Mouse (Mus musculus): ENCODE measurements at regions not wholly inside any gene's neighbourhood (a gene's known extent, or its start where the extent isn't known, plus 50 kb on each side); places are given as distances from the start of the nearest gene placed in this dataset.

DNA sequence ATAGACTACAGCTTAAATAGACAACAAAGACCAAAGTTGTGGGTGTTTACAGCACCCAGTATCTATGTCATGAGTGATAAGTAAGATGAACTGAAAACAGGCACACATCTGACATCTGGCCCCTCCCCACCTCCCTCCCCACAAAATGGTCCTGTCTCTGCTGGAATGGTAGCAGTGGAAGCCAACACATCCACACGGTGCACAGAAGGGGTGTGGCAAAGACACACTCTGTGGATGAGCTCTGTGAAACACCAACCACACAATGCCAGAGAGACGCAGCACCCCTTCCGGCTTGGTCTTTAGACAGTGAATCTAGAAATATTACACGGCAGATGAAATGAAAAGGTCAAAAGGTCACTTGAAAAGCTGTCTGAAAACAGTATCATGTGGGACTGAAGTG is 85.6 kb downstream of the Fgf18 start:
- no peak overlapping the region for H3K9ac ChIP-seq
- WGBS, result 73% methylated on average over 4 of the region's 4 CpGs
- no peak overlapping the region for H3K4me2 ChIP-seq
- no peaks in the 10 kb centered on the region for H3K4me1 ChIP-seq (replicated peaks)
- no peak overlapping the region for H3K4me3 ChIP-seq
- H3K36me3 ChIP-seq, result no peaks in the 10 kb centered on the region
- H3K27me3 ChIP-seq, result 0 out of 2 replicates have a peak, but pooled peaks cover 9% of the 10 kb centered on the region
- H3K27ac ChIP-seq, result no peak overlapping the region
- H3K9me3 ChIP-seq (replicated peaks), result no peaks in the 10 kb centered on the region
- ATAC-seq (replicated peaks; ENCODE audit: insufficient number of reproducible peaks, insufficient read depth, low FRiP score, low read depth), result no peak

- 65% methylated on average over 3 of the region's 3 CpGs for WGBS
- no peak for ATAC-seq (replicated peaks; ENCODE audit: insufficient number of reproducible peaks, insufficient read depth, low FRiP score, low read depth)
- H3K4me3 ChIP-seq, result no peak overlapping the region
Observed at GRCm38 (mm10) chr11:33060352-33060751, 86.8 kb downstream of the Fgf18 start.

DNA sequence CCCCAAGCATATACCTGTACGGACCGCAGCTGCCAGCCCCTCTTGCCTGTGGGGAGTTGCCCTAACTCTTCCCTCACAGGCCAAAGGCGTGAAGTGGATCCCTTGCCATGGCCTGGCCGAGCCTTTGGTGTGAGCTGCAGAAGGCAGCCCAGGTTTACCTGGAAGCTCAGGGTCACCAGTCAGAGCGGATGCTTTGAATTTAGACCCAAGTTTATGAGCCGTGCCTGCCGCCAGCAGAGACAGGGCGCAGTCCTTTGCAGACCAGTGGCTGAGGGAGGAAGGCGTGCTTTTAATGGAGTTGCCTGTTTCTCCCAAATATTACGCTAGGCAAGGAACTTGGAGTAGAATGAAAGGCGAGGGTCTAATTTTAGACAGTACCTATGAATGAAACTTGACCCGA is 97.0 kb downstream of the Fgf18 start:
- Histone ChIP-seq H3K4me1 (replicated peaks) (no peaks in the 10 kb centered on the region), H3K4me2 (no peak overlapping the region), H3K27ac (no peak overlapping the region), H3K36me3 (no peaks in the 10 kb centered on the region), H3K27me3 (0 out of 2 replicates have a peak, but pooled peaks cover 3% of the 10 kb centered on the region), H3K9me3 (replicated peaks) (no peaks in the 10 kb centered on the region), H3K4me3 (no peak overlapping the region), H3K9ac (no peak overlapping the region)
- no peak for ATAC-seq (replicated peaks; ENCODE audit: insufficient number of reproducible peaks, insufficient read depth, low FRiP score, low read depth)
- 62% methylated on average over 12 of the region's 12 CpGs for WGBS

More at GRCm38 (mm10) chr11:33060352-33060751, 86.8 kb downstream of the Fgf18 start:
- Histone ChIP-seq H3K4me2 (no peak overlapping the region), H3K9me3 (replicated peaks) (no peaks in the 10 kb centered on the region), H3K4me1 (replicated peaks) (no peaks in the 10 kb centered on the region), H3K9ac (no peak overlapping the region), H3K27ac (no peak overlapping the region), H3K36me3 (no peaks in the 10 kb centered on the region), H3K27me3 (0 out of 2 replicates have a peak, but pooled peaks cover 9% of the 10 kb centered on the region)

DNA sequence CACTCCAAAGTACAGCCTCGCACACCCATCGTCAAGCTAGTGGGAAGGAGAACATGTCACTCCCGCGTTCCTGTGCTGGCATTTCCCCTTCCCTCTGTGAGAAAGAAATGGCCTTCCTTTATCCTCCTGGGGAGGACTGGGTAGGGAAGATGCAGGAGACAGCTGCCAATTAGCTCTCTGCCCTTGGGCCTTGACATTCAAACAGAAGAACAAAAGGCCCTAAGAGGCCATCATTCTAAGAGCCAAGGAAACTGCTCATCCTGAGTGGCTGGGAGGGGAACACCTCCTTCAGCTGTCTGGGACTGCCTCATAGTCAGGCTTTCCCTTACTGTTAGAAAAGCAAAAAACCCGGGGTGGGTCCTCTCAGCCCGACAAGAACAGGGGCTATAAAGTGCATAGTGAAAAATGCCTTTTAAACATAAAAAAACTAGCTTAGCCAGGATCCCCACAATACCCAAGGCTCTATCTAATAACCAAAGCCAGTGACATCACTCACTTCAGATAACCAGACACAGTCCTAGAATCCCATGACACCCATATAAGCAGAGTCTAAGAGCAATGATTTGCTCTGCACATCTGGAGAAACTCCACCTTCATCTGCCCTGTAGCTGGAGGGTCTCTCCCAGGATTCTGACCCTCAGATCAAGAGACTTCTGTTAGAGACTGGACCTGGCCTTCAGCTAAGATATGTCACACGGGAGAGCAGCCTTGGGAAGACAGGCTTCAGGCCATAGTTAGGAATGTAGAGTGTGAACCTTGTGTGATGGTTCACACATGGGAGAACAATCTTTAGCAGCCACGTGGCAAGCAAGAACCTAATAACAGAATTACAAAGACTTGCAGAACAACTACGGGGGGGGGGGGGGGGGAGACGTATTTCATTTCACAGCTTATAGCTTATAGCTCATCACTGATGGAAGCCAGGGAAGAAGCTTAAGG is 107.1 kb downstream of the Fgf18 start:
- 78% methylated on average over 10 of the region's 10 CpGs for WGBS
- H3K27me3 ChIP-seq, result no peaks in the 10 kb centered on the region
- no peak overlapping the region for H3K4me3 ChIP-seq
- peaks cover 2% of the 10 kb centered on the region; the same call in 1 of the 2 replicates for H3K4me1 ChIP-seq (replicated peaks)
- H3K36me3 ChIP-seq, result no peaks in the 10 kb centered on the region
- no peak overlapping the region for H3K4me2 ChIP-seq
- H3K9ac ChIP-seq, result no peak overlapping the region
- ATAC-seq (replicated peaks; ENCODE audit: insufficient number of reproducible peaks, insufficient read depth, low FRiP score, low read depth), result no peak
- H3K27ac ChIP-seq, result no peak overlapping the region
- H3K9me3 ChIP-seq (replicated peaks), result no peaks in the 10 kb centered on the region

- Histone ChIP-seq H3K4me1 (replicated peaks) (no peaks in the 10 kb centered on the region), H3K4me3 (no peak overlapping the region), H3K4me2 (no peak overlapping the region), H3K36me3 (no peaks in the 10 kb centered on the region), H3K9me3 (replicated peaks) (no peaks in the 10 kb centered on the region), H3K9ac (no peak overlapping the region), H3K27me3 (no peaks in the 10 kb centered on the region), H3K27ac (no peak overlapping the region)
- 71% methylated on average over 4 of the region's 4 CpGs for WGBS
- ATAC-seq (replicated peaks; ENCODE audit: insufficient number of reproducible peaks, insufficient read depth, low FRiP score, low read depth), result no peak
Observed at GRCm38 (mm10) chr11:33036367-33036766, 110.8 kb downstream of the Fgf18 start.

DNA sequence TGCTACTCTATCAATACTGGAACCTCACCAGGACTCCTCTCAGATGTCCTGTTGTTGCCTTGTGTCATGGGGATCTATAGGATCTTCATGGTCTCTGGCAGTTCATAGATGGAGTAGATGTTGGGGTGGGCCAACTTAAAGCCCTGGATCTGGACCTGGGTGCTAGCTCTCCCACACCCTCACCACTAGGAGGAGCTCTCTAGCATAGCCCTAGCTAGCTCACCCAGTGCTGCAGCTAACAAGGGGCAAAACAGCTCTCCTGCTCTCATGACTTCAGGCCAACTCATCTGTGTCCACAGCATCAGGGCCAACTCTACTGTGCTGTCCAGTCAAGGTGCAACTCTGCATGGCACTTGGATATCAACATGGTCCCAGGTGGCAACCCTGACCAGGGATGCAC is 118.3 kb downstream of the Fgf18 start:
- Histone ChIP-seq H3K4me2 (no peak overlapping the region), H3K4me3 (no peak overlapping the region), H3K9ac (no peak overlapping the region), H3K27ac (no peak overlapping the region), H3K9me3 (replicated peaks) (no peaks in the 10 kb centered on the region), H3K27me3 (no peaks in the 10 kb centered on the region), H3K36me3 (no peaks in the 10 kb centered on the region), H3K4me1 (replicated peaks) (0 out of 2 replicates have a peak, but pooled peaks cover 2% of the 10 kb centered on the region)
- no peak for ATAC-seq (replicated peaks; ENCODE audit: insufficient number of reproducible peaks, insufficient read depth, low FRiP score, low read depth)

GRCm38 (mm10) chr11:33027121-33027520 is 120.1 kb downstream of the Fgf18 start:
- WGBS, result 91% methylated on average over 6 of the region's 6 CpGs
- ATAC-seq (replicated peaks; ENCODE audit: insufficient number of reproducible peaks, insufficient read depth, low FRiP score, low read depth), result no peak
- Histone ChIP-seq H3K27me3 (no peaks in the 10 kb centered on the region), H3K9me3 (replicated peaks) (no peaks in the 10 kb centered on the region), H3K4me2 (no peak overlapping the region), H3K36me3 (no peaks in the 10 kb centered on the region), H3K9ac (no peak overlapping the region), H3K27ac (no peak overlapping the region), H3K4me1 (replicated peaks) (0 out of 2 replicates have a peak, but pooled peaks cover 2% of the 10 kb centered on the region), H3K4me3 (no peak overlapping the region)

DNA sequence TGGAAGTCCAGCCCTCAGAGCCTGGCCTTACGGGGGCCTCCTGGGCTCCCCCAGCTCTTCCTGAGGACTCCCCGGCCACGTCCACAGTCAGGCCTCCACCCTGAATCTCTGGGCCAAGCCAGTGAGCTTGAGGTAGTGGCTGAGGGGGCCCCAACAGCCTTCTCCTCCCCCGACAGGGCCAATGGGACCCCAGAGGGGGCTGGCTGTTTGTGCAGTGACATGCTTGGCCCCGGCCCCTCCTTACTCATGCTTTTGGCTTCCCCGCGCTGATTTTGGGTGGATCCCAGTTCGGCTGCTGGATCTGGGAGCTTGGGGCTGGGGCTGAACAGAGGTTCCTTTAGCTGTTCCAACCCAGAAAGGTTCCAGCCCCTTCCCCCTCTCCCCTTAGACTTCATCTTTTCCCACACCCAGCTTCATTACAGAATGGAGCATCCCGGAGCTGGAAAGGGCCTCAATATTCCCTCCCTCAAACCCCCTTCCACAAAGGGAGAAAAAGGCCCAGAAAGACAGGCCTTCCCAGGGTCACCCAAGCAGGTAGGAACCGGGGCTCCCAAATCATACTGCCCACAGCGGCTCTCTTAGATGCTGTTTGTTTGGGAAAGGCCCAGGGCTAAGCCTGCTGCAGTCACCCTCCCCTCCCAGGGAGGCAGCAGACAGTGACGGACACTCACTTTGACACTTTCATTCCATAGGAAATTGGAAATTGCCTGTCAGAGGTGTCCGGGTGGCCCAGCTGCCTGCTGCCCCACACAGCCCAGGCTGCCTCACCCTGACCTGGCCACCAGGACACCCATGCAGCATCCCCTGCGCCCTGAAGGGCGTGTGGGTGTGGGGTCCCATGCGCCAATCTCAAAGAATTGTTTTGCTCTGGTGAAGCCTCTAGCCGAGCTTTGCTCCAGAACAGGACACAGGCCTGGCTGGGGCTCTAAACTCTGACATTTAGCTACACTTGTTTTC is 133.7 kb downstream of the Fgf18 start:
- Histone ChIP-seq H3K27me3 (no peaks in the 10 kb centered on the region), H3K27ac (peak overlapping the region; percentile 18; the same call in 1 of the 2 replicates), H3K9me3 (replicated peaks) (no peaks in the 10 kb centered on the region), H3K9ac (no peak overlapping the region), H3K4me1 (replicated peaks) (peaks cover 5% of the 10 kb centered on the region; the same call in 1 of the 2 replicates), H3K4me3 (no peak overlapping the region), H3K36me3 (no peaks in the 10 kb centered on the region), H3K4me2 (no peak overlapping the region)
- ATAC-seq (replicated peaks; ENCODE audit: insufficient number of reproducible peaks, insufficient read depth, low FRiP score, low read depth), result 0 out of 2 replicates have a peak, but pooled peaks have one; percentile 22
- 73% methylated on average over 17 of the region's 17 CpGs for WGBS

- Histone ChIP-seq H3K27me3 (no peaks in the 10 kb centered on the region), H3K36me3 (no peaks in the 10 kb centered on the region), H3K4me1 (replicated peaks) (peaks cover 5% of the 10 kb centered on the region; the same call in 1 of the 2 replicates), H3K9me3 (replicated peaks) (no peaks in the 10 kb centered on the region), H3K4me3 (no peak overlapping the region), H3K4me2 (no peak overlapping the region), H3K27ac (peak overlapping the region; percentile 18; the same call in 1 of the 2 replicates), H3K9ac (no peak overlapping the region)
- no peak for ATAC-seq (replicated peaks; ENCODE audit: insufficient number of reproducible peaks, insufficient read depth, low FRiP score, low read depth)
- WGBS, result 57% methylated on average over 14 of the region's 14 CpGs
Observed at GRCm38 (mm10) chr11:33012384-33013160, 134.6 kb downstream of the Fgf18 start.

DNA sequence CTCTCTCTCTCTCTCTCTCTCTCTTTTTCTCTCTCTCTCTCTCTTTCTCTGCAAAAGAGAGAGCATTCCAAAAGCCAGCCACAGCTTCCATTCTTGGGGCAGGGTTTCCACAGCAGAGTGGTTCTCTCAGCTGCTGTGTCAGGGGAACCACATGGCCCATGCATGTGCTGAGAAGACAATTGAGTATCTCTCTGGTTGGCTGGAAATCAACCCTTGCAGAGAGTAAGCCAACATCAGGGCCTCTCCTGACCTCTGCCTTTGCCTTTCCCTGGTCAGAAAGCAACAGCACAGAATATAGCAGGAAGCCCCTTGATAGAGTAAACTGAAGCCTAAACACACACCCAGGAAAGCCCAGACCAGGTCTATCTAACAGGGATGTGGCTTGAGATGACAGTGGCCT is 138.6 kb downstream of the Fgf18 start:
- Histone ChIP-seq H3K36me3 (no peaks in the 10 kb centered on the region), H3K9me3 (replicated peaks) (no peaks in the 10 kb centered on the region), H3K4me2 (no peak overlapping the region), H3K27ac (no peak overlapping the region), H3K9ac (no peak overlapping the region), H3K4me3 (no peak overlapping the region), H3K27me3 (no peaks in the 10 kb centered on the region), H3K4me1 (replicated peaks) (peaks cover 5% of the 10 kb centered on the region; the same call in 1 of the 2 replicates)
- no peak for ATAC-seq (replicated peaks; ENCODE audit: insufficient number of reproducible peaks, insufficient read depth, low FRiP score, low read depth)
